Mouse (Mus musculus): ENCODE results near the gene Pcsk2.

DNA sequence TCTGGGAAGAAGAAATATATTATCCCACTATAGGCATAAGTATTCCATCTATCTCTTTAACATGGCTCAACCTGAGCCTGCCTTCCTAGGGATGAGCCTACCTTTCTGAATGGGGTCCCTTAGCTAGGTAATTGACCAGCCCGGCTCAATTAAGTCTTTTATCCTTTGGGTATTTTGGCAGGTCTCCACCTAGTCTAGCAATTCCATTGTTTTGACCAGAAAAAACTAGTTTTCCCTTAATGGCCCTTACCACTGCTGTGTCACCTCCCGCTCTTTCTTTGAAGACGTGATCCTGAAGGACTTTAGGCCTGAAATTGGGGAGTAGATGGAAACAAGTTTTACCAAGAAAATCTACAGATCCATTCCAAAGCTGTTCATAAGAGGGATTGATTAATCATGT is 57.1 kb downstream of the Pcsk2 start:
- TF ChIP-seq CTCF (IDR thresholded peaks at IDR 0.05; ENCODE audit: low read depth): no peak
- no peak for TF ChIP-seq EP300 (IDR thresholded peaks at IDR 0.05; ENCODE audit: low read depth)
